Mouse (Mus musculus) cerebellum, postnatal 10 days (tissue): ENCODE results near the gene Wsb2.
"Not testable (repeated sequence)": the region's sequence is repeated elsewhere in the genome, so short reads cannot be mapped to it uniquely, and the experiment has no call there.

Experiments
- DNase-seq, 2 experiments: peaks; one replicate each; pipeline ENCODE4 v3.0.0; 2021; ENCODE audit warnings: mixed read lengths in 2 of 2

The Wsb2 gene

DNA sequence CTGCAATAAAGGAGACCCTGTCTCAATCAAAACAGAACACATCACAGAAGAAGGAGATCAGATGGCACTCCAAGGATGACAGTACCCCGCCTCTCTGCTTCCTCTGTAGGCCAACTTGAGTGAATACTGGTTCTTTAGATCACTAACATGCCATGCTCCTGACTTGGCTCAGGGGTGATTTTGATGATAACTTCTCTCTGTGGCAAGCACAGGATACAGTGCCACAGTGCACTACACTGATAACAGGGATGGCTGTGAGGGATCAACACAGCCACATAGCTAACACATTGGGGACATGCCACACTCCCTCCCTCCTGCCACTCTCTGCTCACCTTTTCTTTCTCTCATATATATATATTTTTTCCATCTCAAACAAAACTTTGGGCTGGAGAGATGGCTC lies 33.8 kb downstream of the Wsb2 start:
- DNase-seq, result no peak

DNA sequence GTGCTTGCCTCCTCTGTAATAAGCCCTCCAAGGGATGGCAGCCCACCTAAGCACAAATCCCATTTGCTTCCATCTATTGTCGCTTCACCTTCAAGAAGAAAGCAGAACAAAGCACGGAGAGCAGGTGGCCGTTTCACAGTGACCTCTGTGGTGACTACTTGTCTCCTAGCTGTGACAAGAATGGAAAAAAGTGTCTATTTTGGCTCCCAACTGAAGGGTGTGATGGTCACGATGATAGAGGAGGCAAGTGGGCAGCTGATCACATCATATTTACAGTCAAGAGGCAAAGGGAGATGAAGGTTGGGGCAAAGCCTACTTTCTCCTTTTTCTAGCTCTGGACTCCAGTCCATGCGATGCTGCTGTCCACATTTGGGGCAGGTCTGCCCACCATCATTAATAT lies 38.7 kb downstream of the Wsb2 start:
- DNase-seq, result no peak

DNA sequence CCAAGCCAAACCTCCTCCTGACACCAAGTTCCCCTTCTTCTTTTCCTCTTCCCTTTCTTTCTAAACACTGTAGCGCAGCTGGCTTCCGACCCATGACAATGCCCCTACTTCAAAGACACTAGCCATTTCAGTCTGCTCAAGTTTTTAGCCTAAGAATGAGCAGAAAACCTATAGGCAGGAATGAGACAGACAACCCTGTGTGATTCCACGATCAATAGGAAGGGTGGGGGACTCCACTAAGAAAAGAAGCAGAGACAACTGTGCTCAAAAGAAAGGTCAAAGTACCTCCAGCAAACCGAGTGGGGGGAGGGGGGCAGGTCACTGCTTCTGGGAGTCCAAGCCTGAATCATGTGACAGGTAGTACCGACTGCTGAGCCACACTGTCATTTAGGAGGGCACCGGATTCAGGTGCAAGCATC lies 39.5 kb downstream of the Wsb2 start:
- no peak for DNase-seq

DNA sequence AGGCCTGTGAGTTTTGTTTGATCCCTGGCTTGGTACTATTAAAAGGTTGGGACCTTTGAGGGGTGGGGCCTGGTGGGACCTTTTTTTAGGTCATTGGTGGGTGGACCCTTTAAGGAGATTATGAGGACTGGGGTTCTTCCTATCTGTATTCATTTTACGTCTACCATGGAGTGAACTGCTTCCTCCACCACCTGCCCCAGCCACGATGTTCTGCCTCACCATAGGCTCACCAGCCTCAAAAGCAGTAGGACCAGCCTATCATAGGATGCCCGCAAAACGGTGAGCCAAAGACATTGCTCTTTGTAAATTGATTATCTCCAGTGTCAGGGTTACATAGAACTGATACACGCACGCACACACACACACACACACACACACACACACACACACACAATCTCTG lies 40.3 kb downstream of the Wsb2 start:
- no peak for DNase-seq

DNA sequence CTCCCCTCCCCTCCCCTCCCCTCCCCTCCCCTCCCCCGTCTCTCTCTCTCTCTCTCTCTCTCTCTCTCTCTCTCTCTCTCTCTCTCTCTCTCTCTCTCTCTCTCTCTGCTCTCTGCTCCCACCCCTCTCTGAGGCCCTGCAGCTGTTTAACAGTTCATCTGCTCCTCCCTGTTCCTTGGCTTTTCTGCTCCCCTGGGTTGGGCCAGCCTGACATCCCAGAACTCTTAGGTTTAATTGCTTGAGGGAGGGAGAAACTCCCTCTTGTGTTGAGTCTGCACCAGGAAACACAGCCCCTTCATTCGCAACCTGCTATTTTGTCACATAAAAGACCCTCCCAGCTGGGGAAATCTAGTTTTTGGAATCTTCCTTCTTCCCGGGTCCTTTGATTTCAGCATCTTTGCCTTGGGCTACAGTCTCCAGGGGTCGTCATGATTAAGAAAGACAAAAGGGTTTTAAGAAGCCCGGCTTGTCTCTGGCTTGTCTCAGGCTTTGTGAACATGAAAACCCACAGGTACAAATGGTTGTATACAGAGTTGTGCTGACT lies 41.0 kb downstream of the Wsb2 start:
- DNase-seq, result no peak

DNA sequence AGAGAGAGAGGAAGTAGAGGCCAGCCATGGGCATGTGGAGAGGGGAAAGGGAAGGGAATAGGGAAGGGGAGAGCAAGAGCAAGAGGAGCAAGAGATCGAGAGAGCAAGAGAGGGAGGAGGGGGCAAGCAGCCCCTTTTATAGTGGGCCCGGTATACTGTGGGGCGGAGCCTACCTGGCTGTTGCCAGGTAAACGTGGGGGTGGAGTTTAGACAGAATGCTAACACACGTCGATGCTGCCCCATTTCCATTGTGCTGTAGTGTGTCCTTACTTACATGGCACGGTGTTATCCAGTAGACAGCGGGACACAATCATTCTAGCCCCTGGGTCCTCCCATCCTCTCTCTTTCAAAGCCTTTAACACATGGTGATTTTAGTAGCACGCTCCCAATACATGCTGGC lies 42.2 kb downstream of the Wsb2 start:
- DNase-seq, result no peak

DNA sequence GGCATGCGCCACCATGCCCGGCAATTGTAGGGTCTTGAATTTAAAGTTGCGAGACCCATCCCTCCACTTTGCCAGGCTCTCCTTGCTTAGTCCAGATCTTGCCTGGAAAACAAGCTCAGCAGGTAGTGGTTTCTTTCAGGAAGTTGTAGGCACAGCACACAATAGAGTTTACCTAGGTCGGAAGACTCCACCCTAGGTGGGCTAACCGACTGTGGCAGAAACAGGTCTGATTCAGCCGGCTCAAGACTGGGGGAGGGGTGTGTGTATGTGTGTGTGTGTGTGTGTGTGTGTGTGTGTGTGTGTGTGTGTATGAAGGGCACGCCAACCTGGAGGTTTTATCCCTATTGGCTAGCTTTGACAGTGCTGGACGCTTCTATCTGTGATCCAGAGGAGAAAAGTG lies 46.5 kb downstream of the Wsb2 start:
- no peak for DNase-seq

DNA sequence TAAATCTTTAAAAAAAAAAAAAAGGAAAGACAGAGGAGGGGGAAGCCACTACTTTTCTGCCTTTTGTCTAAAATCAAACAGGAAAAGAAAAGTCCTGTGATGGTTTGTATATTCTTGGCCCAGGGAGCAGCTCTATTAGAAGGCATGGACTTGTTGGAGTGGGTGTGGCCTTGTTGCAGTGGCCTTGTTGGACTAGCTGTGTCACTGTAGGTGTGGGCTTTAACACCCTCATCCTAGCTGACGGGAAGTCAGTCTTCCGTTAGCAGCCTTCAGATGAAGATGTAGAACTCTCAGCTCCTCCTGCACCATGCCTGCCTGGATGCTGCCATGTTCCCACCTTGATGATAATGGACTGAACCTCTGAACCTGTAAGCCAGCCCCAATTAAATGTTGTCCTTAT lies 47.6 kb downstream of the Wsb2 start:
- DNase-seq, result not testable (repeated sequence)

DNA sequence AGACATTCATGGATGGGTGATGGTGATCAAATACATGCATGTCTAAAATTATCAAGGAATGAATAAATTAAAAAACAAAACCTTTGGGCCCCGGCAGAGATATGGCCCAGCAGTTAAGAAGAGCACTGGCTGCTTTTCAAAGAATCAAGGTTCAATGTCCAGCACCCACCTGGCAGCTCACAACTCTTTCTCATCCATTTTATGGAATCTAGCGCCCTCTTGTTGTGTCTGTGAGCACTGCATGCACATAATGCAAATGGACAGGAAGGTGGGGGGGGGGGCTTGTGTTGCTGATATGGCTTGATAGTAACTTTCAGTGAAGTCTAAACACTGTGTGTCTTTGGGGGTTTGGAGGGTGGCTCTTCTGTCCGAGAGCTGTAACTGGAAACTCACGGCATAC lies 51.1 kb downstream of the Wsb2 start:
- peak; percentile 64 to 70 for DNase-seq

DNA sequence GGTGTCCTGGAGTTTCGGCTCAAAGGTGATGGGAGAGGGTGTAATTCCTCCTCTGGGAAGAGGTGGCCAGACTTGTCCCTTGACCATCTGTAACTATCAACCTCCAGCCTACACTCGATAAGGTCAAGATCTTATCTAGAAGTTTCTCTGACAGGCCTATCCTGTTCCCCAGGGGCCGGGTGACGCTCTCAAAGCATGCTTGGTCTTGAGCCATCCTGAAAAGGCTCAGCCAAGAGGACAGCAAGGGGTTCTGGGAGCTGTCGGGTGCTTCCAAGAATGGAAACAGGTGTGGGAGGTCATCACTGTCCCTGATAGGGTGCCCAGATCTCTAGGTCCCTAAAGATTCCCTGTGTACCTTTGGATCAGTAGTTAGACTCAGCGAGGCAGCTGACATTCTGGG lies 52.3 kb downstream of the Wsb2 start:
- no peak for DNase-seq

DNA sequence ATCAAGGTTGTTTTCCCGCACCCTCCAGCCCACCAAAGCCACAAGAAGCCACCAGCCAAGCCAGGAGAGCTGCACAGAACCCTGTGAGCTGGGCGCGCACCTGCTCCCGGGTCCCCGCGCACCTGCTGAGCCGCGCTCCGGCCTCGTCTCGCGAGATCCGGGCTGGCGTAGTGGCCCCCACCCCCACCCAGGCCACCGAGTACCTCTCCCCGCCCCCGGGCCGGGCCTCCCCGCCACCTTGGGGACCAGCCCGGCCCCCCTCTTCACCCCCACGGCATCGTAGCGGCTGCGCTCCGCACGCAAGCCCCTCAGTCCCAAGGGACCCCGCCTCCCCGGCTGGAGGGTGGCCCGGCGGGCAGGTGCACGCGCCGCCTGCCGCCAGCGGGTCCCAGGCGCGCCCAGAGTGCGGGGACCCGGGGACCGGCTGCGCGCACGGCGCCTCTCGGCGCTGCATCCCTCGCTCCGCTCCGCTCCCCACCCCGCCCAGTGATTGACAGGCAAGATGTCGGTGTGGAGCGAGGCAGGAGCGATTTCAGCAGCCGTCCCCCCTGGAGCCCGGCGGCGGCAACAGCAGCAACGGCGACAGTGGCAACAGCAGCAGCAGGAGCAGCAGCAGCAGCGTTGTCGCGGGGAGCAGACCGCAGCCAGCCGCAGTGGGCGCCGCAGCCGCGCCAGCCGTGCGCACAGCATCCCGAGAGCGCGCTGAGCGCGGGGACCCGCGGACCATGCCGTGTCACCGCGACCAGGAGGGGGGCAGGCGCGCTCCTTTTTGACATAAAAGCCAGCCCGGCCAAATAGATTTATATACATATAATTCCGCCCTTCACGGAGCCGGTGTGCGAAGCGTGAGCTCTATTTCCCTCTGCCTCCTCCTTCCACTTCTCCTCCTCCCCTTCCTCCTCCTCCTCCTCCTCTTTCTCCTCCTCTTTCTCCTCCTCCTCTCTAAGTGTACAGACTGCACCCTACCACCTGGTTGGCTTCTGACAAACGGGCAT lies 56.7 kb downstream of the Wsb2 start, which contains the start of gene Ksr2:
Gene Ksr2 (plus strand): TSS at position 494 of the 995 bp plus-strand sequence.
- DNase-seq, result peak; percentile 91

DNA sequence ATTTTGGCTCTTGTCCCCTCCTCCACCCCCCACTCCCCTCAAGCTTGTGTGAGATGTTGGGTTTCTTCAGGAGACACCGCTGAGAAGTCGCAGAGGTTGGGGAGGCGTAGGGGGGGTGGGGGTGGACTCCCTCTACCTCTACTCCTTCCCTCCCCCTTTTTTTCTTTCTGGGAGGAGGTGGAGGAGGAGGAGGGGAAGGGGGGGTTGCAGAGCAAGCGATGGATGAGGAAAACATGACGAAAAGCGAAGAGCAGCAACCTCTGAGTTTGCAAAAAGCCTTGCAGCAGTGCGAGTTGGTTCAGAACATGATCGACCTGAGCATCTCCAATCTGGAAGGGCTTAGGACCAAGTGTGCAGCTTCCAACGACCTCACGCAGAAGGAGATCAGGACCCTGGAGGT lies 57.5 kb downstream of the Wsb2 start:
- peak; percentile 51 to 65 for DNase-seq

DNA sequence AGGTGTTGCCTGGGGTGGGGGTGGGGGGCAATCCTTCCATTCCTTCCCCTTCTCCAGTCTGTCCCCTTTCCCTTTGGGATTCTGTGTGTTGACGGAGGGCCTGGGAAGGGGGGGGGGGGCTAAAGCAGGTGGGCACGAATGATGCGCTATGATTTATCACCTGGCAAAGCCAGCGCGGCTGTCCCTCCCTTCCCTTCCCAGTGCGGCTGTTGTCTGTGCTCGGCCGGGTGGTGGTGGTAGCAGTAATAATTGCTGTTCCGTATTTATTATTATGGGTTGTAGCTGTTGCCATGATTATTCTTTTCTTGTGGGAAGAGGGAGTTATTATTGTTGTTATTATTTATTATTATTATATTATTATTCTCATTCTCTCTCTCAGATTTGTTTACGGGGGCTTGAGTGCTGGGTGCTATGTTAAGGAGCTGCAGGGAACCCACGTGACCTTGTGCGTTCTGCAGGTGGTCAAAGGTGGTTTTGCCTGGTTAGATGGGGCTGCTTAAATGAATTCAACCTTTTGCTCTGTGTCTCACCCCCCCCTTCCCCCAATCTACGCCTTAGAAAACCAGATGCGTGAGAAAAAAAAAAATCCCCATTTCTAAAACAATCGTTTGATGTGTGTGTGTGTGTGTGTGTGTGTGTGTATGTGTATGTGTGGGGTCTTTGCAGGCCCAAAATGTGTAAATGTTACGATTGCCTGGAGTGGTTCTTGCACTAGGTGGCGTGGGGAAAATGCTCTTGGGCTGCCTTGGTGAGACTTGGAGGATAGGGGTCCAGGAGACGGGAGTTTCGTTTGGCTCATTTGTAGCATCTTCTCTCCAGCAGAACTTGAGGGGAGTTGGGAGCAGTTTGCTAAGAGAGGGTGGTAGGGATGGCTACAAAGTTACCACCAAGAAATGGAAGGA lies 58.2 kb downstream of the Wsb2 start:
- peak; percentile 48 to 58 for DNase-seq

DNA sequence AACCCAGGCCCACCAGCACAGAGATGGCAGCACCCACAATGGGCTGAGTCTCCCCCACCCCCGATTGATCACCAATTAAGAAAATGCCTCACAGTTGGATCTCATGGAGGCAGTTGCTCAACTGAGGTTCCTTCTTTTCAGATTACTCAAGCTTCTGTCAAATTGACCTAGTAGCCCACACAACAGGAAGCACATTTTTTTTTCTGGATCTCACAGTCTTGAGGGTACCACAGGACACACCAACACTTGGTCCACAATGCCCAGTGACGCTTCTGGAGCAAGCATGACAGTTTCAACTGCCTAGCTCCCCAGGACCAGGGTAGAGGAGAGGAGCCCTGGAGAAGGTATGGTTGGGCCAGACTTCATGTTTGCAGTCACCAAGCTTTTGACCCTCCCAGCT lies 60.3 kb downstream of the Wsb2 start:
- no peak for DNase-seq
